Mouse (Mus musculus) liver, embryonic 18 days (tissue): ENCODE results near the gene Tsga10ip. TPM values are rescaled to one million over a fixed set of nuclear protein-coding genes. Genes with fewer than 3 reads are reported as not detected.

ENCODE experiments used
- polyA plus RNA-seq: library from polyadenylated mRNA; depleted of rRNA; stranded (reverse); fragments of >200 nt; gene quantifications from 2 replicates; pipeline ENCODE4 v1.2.3, GENCODE M21; 2012; rRNA removed

Tsga10ip gene
- polyA plus RNA-seq, result 0.08 and 0.10 TPM in 2 replicates

GRCm38 (mm10) chr19:5402293-5402692 is at the start of gene Tsga10ip:
Gene Tsga10ip, minus strand, starts transcription at chr19:5402526.

GRCm38 (mm10) chr19:5447515-5448353 is 45.4 kb upstream of the Tsga10ip start, which contains the start of gene Fosl1:
Gene Fosl1, plus strand, starts transcription at chr19:5447547.

GRCm38 (mm10) chr19:5424782-5425741 is 22.7 kb upstream of the Tsga10ip start, which contains the start of the genes Drap1 and AI837181:
Gene Drap1, minus strand, starts transcription at chr19:5424979.
Gene AI837181, plus strand, starts transcription at chr19:5425144.

GRCm38 (mm10) chr19:5388588-5389242 is 13.6 kb downstream of the Tsga10ip start, which contains the start of gene Sart1:
Gene Sart1, minus strand, starts transcription at chr19:5388703.

GRCm38 (mm10) chr19:5367053-5367359 is 35.3 kb downstream of the Tsga10ip start, which contains the start of gene Banf1:
Gene Banf1, minus strand, starts transcription at chr19:5367168.

GRCm38 (mm10) chr19:5366175-5367052 is 35.9 kb downstream of the Tsga10ip start, which contains the start of gene Eif1ad:
Gene Eif1ad, plus strand, starts transcription at chr19:5366741.

GRCm38 (mm10) chr19:5349502-5349873 is 52.8 kb downstream of the Tsga10ip start, which contains the start of gene Cst6:
Gene Cst6, minus strand, starts transcription at chr19:5349574.

Other genes starting within 250 kb of the Tsga10ip start
- 4.7 and 5.9 TPM in 2 replicates for gene Pacs1, start 129.4 kb downstream of the Tsga10ip start, polyA plus RNA-seq
- 39.5 and 46.2 TPM in 2 replicates for gene Sf3b2, start 107.1 kb downstream of the Tsga10ip start, polyA plus RNA-seq
- not detected in 2 replicates for gene Gal3st3, start 104.2 kb downstream of the Tsga10ip start, polyA plus RNA-seq
- not detected in 2 replicates for gene Catsper1, start 66.8 kb downstream of the Tsga10ip start, polyA plus RNA-seq
- 0.26 and 0.34 TPM in 2 replicates for gene Cst6, start 53.0 kb downstream of the Tsga10ip start, polyA plus RNA-seq
- 14.5 and 15.1 TPM in 2 replicates for gene Eif1ad, start 35.8 kb downstream of the Tsga10ip start, polyA plus RNA-seq
- 88.4 and 89.0 TPM in 2 replicates for gene Banf1, start 35.4 kb downstream of the Tsga10ip start, polyA plus RNA-seq
- gene Sart1, start 13.8 kb downstream of the Tsga10ip start, polyA plus RNA-seq, result 17.2 and 21.0 TPM in 2 replicates
- gene Drap1, start 22.5 kb upstream of the Tsga10ip start, polyA plus RNA-seq, result 58.1 and 59.6 TPM in 2 replicates
- gene AI837181, start 22.6 kb upstream of the Tsga10ip start, polyA plus RNA-seq, result 18.6 TPM in 2 replicates
- not detected in 2 replicates for gene Fosl1, start 45.0 kb upstream of the Tsga10ip start, polyA plus RNA-seq
- gene Ccdc85b, start 55.4 kb upstream of the Tsga10ip start, polyA plus RNA-seq, result 1.1 and 1.2 TPM in 2 replicates
- gene Fibp, start 58.1 kb upstream of the Tsga10ip start, polyA plus RNA-seq, result 28.7 and 31.9 TPM in 2 replicates
- 0.58 and 0.87 TPM in 2 replicates for gene Ctsw, start 66.0 kb upstream of the Tsga10ip start, polyA plus RNA-seq
- 10.1 and 10.4 TPM in 2 replicates for gene Efemp2, start 71.4 kb upstream of the Tsga10ip start, polyA plus RNA-seq
- gene Mus81, start 85.9 kb upstream of the Tsga10ip start, polyA plus RNA-seq, result 13.3 and 13.4 TPM in 2 replicates
- gene Cfl1, start 87.9 kb upstream of the Tsga10ip start, polyA plus RNA-seq, result 367 and 388 TPM in 2 replicates
- gene 1700020D05Rik, start 101.3 kb upstream of the Tsga10ip start, polyA plus RNA-seq, result 0.47 and 0.61 TPM in 2 replicates
- 4.5 and 5.8 TPM in 2 replicates for gene Snx32, start 108.0 kb upstream of the Tsga10ip start, polyA plus RNA-seq
- gene Ovol1, start 158.1 kb upstream of the Tsga10ip start, polyA plus RNA-seq, result 0.04 and 0.05 TPM in 2 replicates
- 2.0 and 2.5 TPM in 2 replicates for gene Ap5b1, start 165.5 kb upstream of the Tsga10ip start, polyA plus RNA-seq
- 55.8 and 61.9 TPM in 2 replicates for gene Rnaseh2c, start 199.3 kb upstream of the Tsga10ip start, polyA plus RNA-seq
- 23.7 and 30.7 TPM in 2 replicates for gene Kat5, start 207.7 kb upstream of the Tsga10ip start, polyA plus RNA-seq
- 16.8 and 17.9 TPM in 2 replicates for gene Rela, start 235.0 kb upstream of the Tsga10ip start, polyA plus RNA-seq